15 mouse cellular contexts compared by ENCODE assay signal in genomic region chr17:32322809-32323208, GRCm38 (mm10). TPM values are rescaled to one million over a fixed set of nuclear protein-coding genes. Genes with fewer than 3 reads are reported as not detected.
DNase-seq lines count a peak whose midpoint lies in the region; ATAC-seq and TF ChIP-seq lines count a peak whose summit lies in the region.
"Had no signal": no experiment of that assay in that cellular context is flagged by ENCODE, and none has a peak within 500 bp of the region (broad histone marks: within the 10 kb centered on the region; RNA-seq: fewer than 3 reads in every experiment).

No protein-coding gene starts in this region.

- peak overlapping the region; percentile 27; the same call in 1 of the 2 replicates for H3K9ac ChIP-seq in heart, embryonic 14.5 days (ENCODE audit: low read length)
- H3K9ac ChIP-seq in heart, embryonic 12.5 days: no peak overlapping the region
- no peak overlapping the region for H3K9ac ChIP-seq in liver, embryonic 12.5 days
- no peak overlapping the region for H3K9ac ChIP-seq in liver, postnatal 0 days (replicated peaks)
- H3K9ac ChIP-seq in liver, embryonic 15.5 days: no peak overlapping the region

- H3K36me3 ChIP-seq in heart, embryonic 14.5 days (ENCODE audit: control insufficient read depth, insufficient read depth, low read length): peaks cover 47% of the 10 kb centered on the region
- H3K36me3 ChIP-seq in heart, embryonic 12.5 days: peaks cover 49% of the 10 kb centered on the region
- H3K36me3 ChIP-seq in liver, embryonic 12.5 days: peaks cover 57% of the 10 kb centered on the region
- H3K36me3 ChIP-seq in liver, postnatal 0 days (replicated peaks; ENCODE audit: insufficient read depth, low read length): peaks cover 22% of the 10 kb centered on the region
- H3K36me3 ChIP-seq in limb, embryonic 10.5 days: peaks cover 59% of the 10 kb centered on the region
- H3K36me3 ChIP-seq in liver, embryonic 15.5 days (replicated peaks): peaks cover 51% of the 10 kb centered on the region

- DNase-seq in liver, postnatal 0 days: no peak
- DNase-seq in limb, embryonic 10.5 days (ENCODE audit: low spot score): no peak
- no peak for DNase-seq in kidney, postnatal 36 days
- DNase-seq: adrenal gland, postnatal 25 days; cerebellum, adult 8-10 months; forebrain, postnatal 0 days; gastrocnemius, postnatal 36 days; kidney, adult 2 months; lung, adult 18-20 months; lung, postnatal 10 days had no signal

- no peak for TF ChIP-seq EP300 in liver, postnatal 0 days (IDR thresholded peaks at IDR 0.05; ENCODE audit: low read depth)

- H3K4me3 ChIP-seq in heart, embryonic 14.5 days (ENCODE audit: control insufficient read depth in 1 of 2, insufficient read depth in 1 of 2, low read depth in 1 of 2, low read length in 2 of 2): no peak overlapping the region
- H3K4me3 ChIP-seq in heart, embryonic 12.5 days: no peak overlapping the region
- no peak overlapping the region for H3K4me3 ChIP-seq in liver, embryonic 12.5 days
- no peak overlapping the region for H3K4me3 ChIP-seq in liver, postnatal 0 days (ENCODE audit: low read depth, low read length)
- H3K4me3 ChIP-seq in limb, embryonic 10.5 days: peak overlapping the region; percentile 87; the same call in 1 of the 2 replicates
- no peak overlapping the region for H3K4me3 ChIP-seq in liver, embryonic 15.5 days (replicated peaks)

- no peaks in the 10 kb centered on the region for H3K9me3 ChIP-seq in heart, embryonic 14.5 days (ENCODE audit: control insufficient read depth, low read length)
- H3K9me3 ChIP-seq in heart, embryonic 12.5 days (replicated peaks): no peaks in the 10 kb centered on the region
- no peaks in the 10 kb centered on the region for H3K9me3 ChIP-seq in liver, embryonic 12.5 days (replicated peaks)
- no peaks in the 10 kb centered on the region for H3K9me3 ChIP-seq in liver, postnatal 0 days (ENCODE audit: low read length)
- H3K9me3 ChIP-seq in limb, embryonic 10.5 days (replicated peaks): no peaks in the 10 kb centered on the region
- no peaks in the 10 kb centered on the region for H3K9me3 ChIP-seq in liver, embryonic 15.5 days (replicated peaks)
- H3K9me3 ChIP-seq: midbrain, embryonic 12.5 days had no signal

- H3K27ac ChIP-seq in heart, embryonic 14.5 days (replicated peaks in 1 of 2; ENCODE audit: control insufficient read depth in 1 of 2, insufficient read depth in 1 of 2, low read depth in 2 of 2, low read length in 2 of 2): no peak overlapping the region
- H3K27ac ChIP-seq in heart, embryonic 12.5 days (ENCODE audit: poor library complexity, severe bottlenecking): no peak overlapping the region
- no peak overlapping the region for H3K27ac ChIP-seq in liver, embryonic 12.5 days
- no peak overlapping the region for H3K27ac ChIP-seq in liver, postnatal 0 days (ENCODE audit: low read depth)
- no peak overlapping the region for H3K27ac ChIP-seq in limb, embryonic 10.5 days
- H3K27ac ChIP-seq in liver, embryonic 15.5 days (replicated peaks): no peak overlapping the region; the same call in 1 of the 2 replicates

- H3K4me1 ChIP-seq in heart, embryonic 14.5 days (ENCODE audit: control insufficient read depth in 2 of 2, insufficient read depth in 2 of 2, low read length in 2 of 2): peaks cover 3 to 18% of the 10 kb centered on the region in 2 experiments; a peak in 3 of 4 replicates
- H3K4me1 ChIP-seq in heart, embryonic 12.5 days (replicated peaks): peaks cover 28% of the 10 kb centered on the region
- peaks cover 37% of the 10 kb centered on the region for H3K4me1 ChIP-seq in liver, embryonic 12.5 days
- H3K4me1 ChIP-seq in liver, postnatal 0 days (ENCODE audit: insufficient read depth): peaks cover 23% of the 10 kb centered on the region; the same call in 1 of the 2 replicates
- H3K4me1 ChIP-seq in limb, embryonic 10.5 days: peaks cover 22% of the 10 kb centered on the region
- H3K4me1 ChIP-seq in liver, embryonic 15.5 days (replicated peaks): peaks cover 40% of the 10 kb centered on the region

- no peak for ATAC-seq in heart, embryonic 14.5 days (ENCODE audit: insufficient number of reproducible peaks, insufficient read depth, low FRiP score, low read depth)
- ATAC-seq in heart, embryonic 12.5 days (ENCODE audit: insufficient number of reproducible peaks, low FRiP score): no peak
- ATAC-seq in liver, embryonic 12.5 days: no peak
- ATAC-seq in liver, postnatal 0 days: no peak
- no peak for ATAC-seq in liver, embryonic 15.5 days (ENCODE audit: insufficient read depth)
- ATAC-seq: forebrain, postnatal 0 days had no signal

- no peak overlapping the region for H3K4me2 ChIP-seq in heart, embryonic 14.5 days (ENCODE audit: low read length)
- H3K4me2 ChIP-seq in heart, embryonic 12.5 days: no peak overlapping the region
- peak overlapping the region; percentile 97 for H3K4me2 ChIP-seq in liver, embryonic 12.5 days
- no peak overlapping the region for H3K4me2 ChIP-seq in liver, postnatal 0 days (ENCODE audit: low read depth, low read length)
- H3K4me2 ChIP-seq in liver, embryonic 15.5 days: peak overlapping the region; percentile 91; the same call in 1 of the 2 replicates

- WGBS in heart, embryonic 14.5 days: 96% methylated on average over 1 of the region's 1 CpGs
- WGBS in heart, embryonic 12.5 days: 86% methylated on average over 1 of the region's 1 CpGs
- 91% methylated on average over 1 of the region's 1 CpGs for WGBS in liver, embryonic 12.5 days (ENCODE audit: insufficient replicate concordance)
- 87% methylated on average over 1 of the region's 1 CpGs for WGBS in liver, postnatal 0 days (ENCODE audit: insufficient replicate concordance)
- WGBS in limb, embryonic 10.5 days: 93% methylated on average over 1 of the region's 1 CpGs
- 73% methylated on average over 1 of the region's 1 CpGs for WGBS in liver, embryonic 15.5 days (ENCODE audit: insufficient replicate concordance)

- H3K27me3 ChIP-seq in heart, embryonic 14.5 days (ENCODE audit: control insufficient read depth, insufficient read depth, low read length): no peaks in the 10 kb centered on the region
- H3K27me3 ChIP-seq in heart, embryonic 12.5 days (replicated peaks): no peaks in the 10 kb centered on the region
- no peaks in the 10 kb centered on the region for H3K27me3 ChIP-seq in liver, embryonic 12.5 days (replicated peaks)
- no peaks in the 10 kb centered on the region for H3K27me3 ChIP-seq in liver, postnatal 0 days (ENCODE audit: insufficient read depth, low read length)
- H3K27me3 ChIP-seq in limb, embryonic 10.5 days (ENCODE audit: low read depth, poor library complexity, severe bottlenecking): no peaks in the 10 kb centered on the region
- H3K27me3 ChIP-seq in liver, embryonic 15.5 days: no peaks in the 10 kb centered on the region
- H3K27me3 ChIP-seq: midbrain, embryonic 12.5 days had no signal

- TF ChIP-seq CTCF in liver, postnatal 0 days (IDR thresholded peaks at IDR 0.05; ENCODE audit: low read depth): no peak

RNA-seq across cellular contexts. Expression of gene Akap8, which starts 1.8 kb away (rescaled TPM):
- polyA plus RNA-seq in heart, embryonic 14.5 days (2014; fragmentation: Nextera tagmentation; extraction: Ambion mirVana): 33.0 and 34.9 TPM in 2 replicates
- 85.1 and 88.9 TPM in 2 replicates for polyA plus RNA-seq in heart, embryonic 12.5 days (2016; fragmentation: Nextera tagmentation; extraction: Ambion mirVana)
- 72.1 and 73.5 TPM in 2 replicates for polyA plus RNA-seq in liver, embryonic 12.5 days (2016; fragmentation: Nextera tagmentation; extraction: Ambion mirVana)
- 14.5 and 17.3 TPM in 2 replicates for polyA plus RNA-seq in liver, postnatal 0 days (2015; fragmentation: Nextera tagmentation; extraction: Ambion mirVana)
- 142 and 157 TPM in 2 replicates for polyA plus RNA-seq in limb, embryonic 10.5 days (2016; fragmentation: Nextera tagmentation; extraction: Ambion mirVana)
- 29.1 and 32.3 TPM in 2 replicates for polyA plus RNA-seq in liver, embryonic 15.5 days (2015; fragmentation: Nextera tagmentation; extraction: Ambion mirVana)

RNA-seq across cellular contexts. Expression of gene Akap8l, which starts 27.6 kb away (rescaled TPM):
- 83.5 and 84.1 TPM in 2 replicates for polyA plus RNA-seq in heart, embryonic 14.5 days (2014; fragmentation: Nextera tagmentation; extraction: Ambion mirVana)
- polyA plus RNA-seq in heart, embryonic 12.5 days (2016; fragmentation: Nextera tagmentation; extraction: Ambion mirVana): 79.4 and 84.6 TPM in 2 replicates
- polyA plus RNA-seq in liver, embryonic 12.5 days (2016; fragmentation: Nextera tagmentation; extraction: Ambion mirVana): 49.7 and 50.1 TPM in 2 replicates
- polyA plus RNA-seq in liver, postnatal 0 days (2015; fragmentation: Nextera tagmentation; extraction: Ambion mirVana): 21.5 and 23.8 TPM in 2 replicates
- 84.7 and 106 TPM in 2 replicates for polyA plus RNA-seq in limb, embryonic 10.5 days (2016; fragmentation: Nextera tagmentation; extraction: Ambion mirVana)
- polyA plus RNA-seq in liver, embryonic 15.5 days (2015; fragmentation: Nextera tagmentation; extraction: Ambion mirVana): 36.1 and 39.1 TPM in 2 replicates

RNA-seq across cellular contexts. Expression of gene Brd4, which starts 38.3 kb away (rescaled TPM):
- 54.7 and 57.0 TPM in 2 replicates for polyA plus RNA-seq in heart, embryonic 14.5 days (2014; fragmentation: Nextera tagmentation; extraction: Ambion mirVana)
- polyA plus RNA-seq in heart, embryonic 12.5 days (2016; fragmentation: Nextera tagmentation; extraction: Ambion mirVana): 72.6 and 76.6 TPM in 2 replicates
- 55.1 and 56.5 TPM in 2 replicates for polyA plus RNA-seq in liver, embryonic 12.5 days (2016; fragmentation: Nextera tagmentation; extraction: Ambion mirVana)
- 20.2 and 20.7 TPM in 2 replicates for polyA plus RNA-seq in liver, postnatal 0 days (2015; fragmentation: Nextera tagmentation; extraction: Ambion mirVana)
- 132 and 134 TPM in 2 replicates for polyA plus RNA-seq in limb, embryonic 10.5 days (2016; fragmentation: Nextera tagmentation; extraction: Ambion mirVana)
- polyA plus RNA-seq in liver, embryonic 15.5 days (2015; fragmentation: Nextera tagmentation; extraction: Ambion mirVana): 31.5 and 34.7 TPM in 2 replicates

Comparison
In these comparisons a context has a peak if more than half of its experiments do, and no peak if none do; other contexts are left out.
1. H3K4me2 ChIP-seq: peak in liver, embryonic 12.5 days (single experiment) and liver, embryonic 15.5 days (single experiment); none in heart, embryonic 14.5 days (single experiment), heart, embryonic 12.5 days (single experiment) and liver, postnatal 0 days (single experiment).